Mouse (Mus musculus) spleen, postnatal 10 days (tissue): ENCODE results near the gene BC061237.
"Not testable (repeated sequence)": the region's sequence is repeated elsewhere in the genome, so short reads cannot be mapped to it uniquely, and the experiment has no call there.

Experiments used
- DNase-seq, 2 experiments: peaks; one replicate each; pipeline ENCODE4 v3.0.0; 2021 to 2022; ENCODE audit warnings: low spot score in 2 of 2

Gene BC061237

DNA sequence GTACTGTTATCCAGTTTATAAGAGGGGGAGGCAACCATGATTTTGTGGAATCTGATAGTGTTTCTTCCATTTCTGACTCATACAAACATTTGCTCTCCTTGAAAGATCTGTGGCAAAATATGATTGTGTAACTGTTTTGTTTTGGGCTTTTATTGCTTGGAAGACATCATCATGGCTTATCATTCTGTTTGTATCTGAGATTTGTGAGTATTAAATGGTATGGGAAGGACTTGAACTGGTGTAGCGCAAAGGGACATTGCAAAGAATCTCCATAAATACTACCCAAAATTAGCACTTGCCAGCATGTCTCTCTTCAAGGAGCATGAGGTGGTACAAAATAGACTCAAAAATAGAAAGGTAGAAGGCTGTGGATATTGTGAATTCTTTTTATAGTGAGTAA, at the start of gene BC061237:
TSS of gene BC061237 (plus strand) at position 301 of the 400 bp plus-strand sequence.
- not testable (repeated sequence) for DNase-seq

DNA sequence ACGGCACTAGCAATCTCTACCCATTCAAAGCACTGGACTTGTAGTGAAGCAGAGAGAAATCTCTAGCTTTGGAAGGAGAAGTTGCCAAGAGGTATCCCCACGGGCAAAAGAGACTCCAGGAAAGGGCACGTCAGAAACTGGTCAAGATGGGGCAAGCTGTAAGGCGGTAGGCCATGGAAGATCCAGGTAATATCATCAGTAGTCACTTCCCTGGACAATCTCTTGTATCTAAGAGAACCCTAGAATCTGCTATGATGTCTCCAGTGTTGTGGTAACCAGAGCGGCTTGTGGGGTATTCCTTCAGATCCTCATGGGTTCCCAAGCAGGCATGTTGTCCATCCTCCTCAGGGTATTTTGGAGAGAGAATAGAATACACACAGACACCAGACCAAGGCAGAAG, 25.7 kb downstream of the BC061237 start, which contains the start of gene Gm17093:
TSS of gene Gm17093 (plus strand) at position 301 of the 400 bp plus-strand sequence.
- DNase-seq: not testable (repeated sequence)

DNA sequence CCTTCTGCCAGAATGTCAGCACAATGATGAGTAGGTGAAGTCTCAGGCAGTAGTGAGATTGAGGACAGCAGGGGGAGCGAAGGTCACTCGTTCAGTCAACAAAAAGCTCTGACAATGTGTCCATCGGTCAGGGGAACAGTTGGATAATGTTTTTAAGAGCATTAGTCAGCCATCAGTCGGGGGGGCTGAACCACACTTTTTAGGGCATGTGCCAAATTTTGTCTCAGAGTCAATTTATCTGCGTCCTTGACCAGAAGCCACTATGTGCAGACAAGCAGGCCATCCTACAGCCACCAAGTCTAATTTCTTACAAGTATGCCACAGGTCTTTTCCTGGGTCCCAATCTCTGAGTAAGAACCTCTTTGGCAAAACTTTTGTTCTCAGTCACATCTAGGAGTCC, 55.7 kb downstream of the BC061237 start:
- not testable (repeated sequence) for DNase-seq
